Mouse (Mus musculus): Measurements from ENCODE around the gene Pi4k2a.
A peak's percentile ranks its signal among the peaks of the same experiment; 100 is the strongest.

The Pi4k2a gene

GRCm38 (mm10) chr19:42135070-42135469, 44.8 kb downstream of the Pi4k2a start:
- DNase-seq (ENCODE audit: low read depth) = no peak

GRCm38 (mm10) chr19:42136126-42136525, 45.9 kb downstream of the Pi4k2a start:
- no peak for DNase-seq (ENCODE audit: low read depth)

GRCm38 (mm10) chr19:42137167-42137672, 47.0 kb downstream of the Pi4k2a start:
- DNase-seq (ENCODE audit: low read depth) = no peak

- no peak for DNase-seq (ENCODE audit: low read depth)
These were observed 48.4 kb downstream of the Pi4k2a start for GRCm38 (mm10) chr19:42138517-42139285.

GRCm38 (mm10) chr19:42139724-42140517, 49.7 kb downstream of the Pi4k2a start:
- DNase-seq (ENCODE audit: low read depth) = no peak

- no peak for DNase-seq (ENCODE audit: low read depth)
These were observed 51.7 kb downstream of the Pi4k2a start for GRCm38 (mm10) chr19:42141998-42142397.

GRCm38 (mm10) chr19:42142757-42143156, 52.5 kb downstream of the Pi4k2a start:
- DNase-seq (ENCODE audit: low read depth) = no peak

GRCm38 (mm10) chr19:42144067-42144466, 53.8 kb downstream of the Pi4k2a start:
- no peak for DNase-seq (ENCODE audit: low read depth)

GRCm38 (mm10) chr19:42144541-42145167, 54.4 kb downstream of the Pi4k2a start:
- peak; percentile 81 for DNase-seq (ENCODE audit: low read depth)

- no peak for DNase-seq (ENCODE audit: low read depth)
These were observed 54.9 kb downstream of the Pi4k2a start for GRCm38 (mm10) chr19:42145210-42145609.

GRCm38 (mm10) chr19:42145731-42146130, 55.5 kb downstream of the Pi4k2a start:
- DNase-seq (ENCODE audit: low read depth) = no peak

- DNase-seq (ENCODE audit: low read depth) = no peak
These were observed 56.2 kb downstream of the Pi4k2a start for GRCm38 (mm10) chr19:42146276-42147010.

GRCm38 (mm10) chr19:42147170-42147768, 57.0 kb downstream of the Pi4k2a start, which contains the start of gene Marveld1:
Gene Marveld1, plus strand, starts transcription at chr19:42147400.
- no peak for DNase-seq (ENCODE audit: low read depth)

GRCm38 (mm10) chr19:42147769-42148568, 57.7 kb downstream of the Pi4k2a start:
- no peak for DNase-seq (ENCODE audit: low read depth)

GRCm38 (mm10) chr19:42148569-42148860, 58.2 kb downstream of the Pi4k2a start:
- DNase-seq (ENCODE audit: low read depth) = no peak

GRCm38 (mm10) chr19:42151990-42152389, 61.7 kb downstream of the Pi4k2a start:
- DNase-seq (ENCODE audit: low read depth) = no peak

- no peak for DNase-seq (ENCODE audit: low read depth)
These were observed 67.4 kb downstream of the Pi4k2a start for GRCm38 (mm10) chr19:42157493-42158237.

- DNase-seq (ENCODE audit: low read depth) = no peak
These were observed 68.2 kb downstream of the Pi4k2a start for GRCm38 (mm10) chr19:42158246-42159017.

GRCm38 (mm10) chr19:42163764-42164163, 73.5 kb downstream of the Pi4k2a start, which contains the start of gene Zfyve27:
Gene Zfyve27, plus strand, starts transcription at chr19:42163951.
- no peak for DNase-seq (ENCODE audit: low read depth)
